Mouse (Mus musculus) retina, postnatal 1 day (tissue): ENCODE measurements around the gene Padi2.

Source experiments
- DNase-seq: peaks from one replicate; pipeline ENCODE4 v3.0.0-alpha.2; 2012

Padi2 gene

DNA sequence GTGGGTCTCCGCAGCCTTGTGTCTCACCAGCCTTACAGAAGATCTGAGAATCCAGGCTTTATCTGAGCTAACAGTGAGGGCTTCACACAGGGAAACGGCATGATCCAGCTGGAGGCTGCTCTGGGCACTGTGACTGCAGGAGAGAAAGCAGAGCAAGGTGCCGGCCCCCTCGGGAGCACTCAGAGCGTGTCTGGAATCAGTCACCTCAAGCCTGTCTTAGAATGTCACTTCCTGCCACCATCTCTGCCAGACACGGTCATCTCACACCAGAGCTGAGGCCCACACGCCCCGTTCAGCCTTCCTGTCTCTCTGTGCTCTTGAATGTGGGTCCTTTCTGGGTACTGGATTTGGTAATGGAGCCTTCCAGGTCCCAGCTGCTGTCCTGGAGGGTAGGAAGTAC is 19.5 kb downstream of the Padi2 start:
- DNase-seq, result no peak

- DNase-seq, result no peak
These were observed 22.2 kb downstream of the Padi2 start for GRCm38 (mm10) chr4:140928349-140928748.

DNA sequence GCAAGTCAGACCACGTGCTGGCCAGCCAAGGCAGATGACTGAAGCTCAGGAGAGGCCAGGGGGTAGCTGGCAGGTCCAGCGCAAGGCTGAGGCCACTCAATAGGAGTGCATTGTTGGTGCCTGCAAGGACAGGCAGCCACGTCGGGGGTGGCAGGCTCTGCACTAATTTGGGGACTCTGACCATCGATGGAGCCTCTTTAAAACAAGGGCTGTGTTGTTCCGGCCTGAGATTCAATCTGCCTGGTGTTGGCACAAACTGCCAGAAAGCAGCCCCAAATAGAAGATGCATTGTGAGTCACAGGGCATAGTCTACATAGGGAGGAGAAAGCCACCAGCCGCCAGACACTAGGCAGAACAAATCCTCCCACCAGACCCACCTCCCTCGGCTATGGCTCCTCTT is 23.6 kb downstream of the Padi2 start:
- DNase-seq, result peak; percentile 85

- DNase-seq, result peak; percentile 27
These were observed 24.8 kb downstream of the Padi2 start for GRCm38 (mm10) chr4:140930900-140931470.

DNA sequence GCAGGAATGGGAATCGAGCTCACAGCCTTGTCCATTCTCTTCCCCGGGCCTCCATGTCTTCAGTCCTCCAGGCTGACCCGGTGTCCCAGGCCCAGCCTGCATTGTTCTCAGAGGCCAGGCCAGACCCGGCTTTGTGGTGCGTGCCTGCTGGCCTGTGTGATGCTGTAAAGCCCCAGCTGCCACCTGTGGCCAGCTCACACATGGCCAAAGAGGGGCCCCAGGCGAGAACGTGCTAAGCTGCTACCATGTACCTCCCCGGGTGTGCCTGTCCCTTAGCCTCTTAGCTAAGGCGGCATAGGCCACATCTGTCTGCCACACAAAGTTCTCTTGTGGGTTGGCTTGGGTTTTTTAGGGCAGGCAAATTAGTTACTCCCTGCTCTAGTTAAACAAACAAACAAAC is 29.5 kb downstream of the Padi2 start:
- peak; percentile 46 for DNase-seq

- DNase-seq, result no peak
These were observed 38.2 kb downstream of the Padi2 start for GRCm38 (mm10) chr4:140944356-140944755.

DNA sequence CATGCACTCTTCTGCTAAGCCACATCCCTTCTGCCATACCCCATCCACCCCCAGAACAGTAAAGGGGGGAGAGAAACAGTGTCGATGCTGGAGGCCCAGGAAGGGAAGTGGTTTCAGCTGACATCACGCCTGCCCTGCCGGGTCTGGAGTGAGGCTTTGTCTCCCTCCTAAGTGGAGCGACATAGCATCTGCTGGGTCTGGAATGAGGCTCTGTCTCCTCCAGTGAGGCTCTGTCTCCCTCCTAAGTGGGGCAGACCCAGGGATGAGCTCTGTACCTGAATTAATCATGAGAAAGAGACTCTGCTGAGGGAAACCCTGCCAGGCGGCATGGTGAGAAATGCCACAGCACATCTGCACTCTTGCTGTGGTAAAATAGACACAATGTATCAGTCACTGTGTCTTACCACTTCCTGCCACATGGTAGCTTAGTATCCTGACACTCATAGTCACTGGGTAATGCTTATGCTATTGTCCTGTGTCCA is 38.9 kb downstream of the Padi2 start:
- peak; percentile 38 for DNase-seq

- DNase-seq, result no peak
These were observed 39.4 kb downstream of the Padi2 start for GRCm38 (mm10) chr4:140945571-140945970.

DNA sequence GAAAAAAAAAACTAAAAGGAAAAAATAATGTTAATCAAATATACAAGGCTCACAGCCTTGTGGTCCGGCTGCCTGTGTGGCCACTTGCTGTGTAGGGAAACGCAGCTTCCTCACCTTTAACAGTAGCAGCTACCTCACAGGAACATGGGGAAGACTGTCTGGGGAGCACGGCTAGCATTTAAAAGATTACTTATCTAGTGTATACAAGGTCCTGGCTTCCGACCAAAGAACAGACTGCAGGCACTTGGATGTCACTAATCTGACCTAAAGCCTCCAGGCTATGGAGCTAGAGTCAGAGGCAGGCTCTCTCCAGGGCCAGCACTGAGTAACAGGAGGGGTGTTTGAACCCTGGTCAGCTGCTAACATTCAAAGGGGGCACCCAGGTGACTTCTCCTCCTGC is 39.9 kb downstream of the Padi2 start:
- no peak for DNase-seq

GRCm38 (mm10) chr4:140946580-140947205 is 40.5 kb downstream of the Padi2 start:
- DNase-seq, result no peak

- no peak for DNase-seq
These were observed 41.6 kb downstream of the Padi2 start for GRCm38 (mm10) chr4:140947487-140948440.

GRCm38 (mm10) chr4:140948481-140948880 is 42.3 kb downstream of the Padi2 start:
- DNase-seq, result peak; percentile 32

GRCm38 (mm10) chr4:140949052-140949451 is 42.9 kb downstream of the Padi2 start:
- no peak for DNase-seq

- DNase-seq, result no peak
These were observed 43.5 kb downstream of the Padi2 start for GRCm38 (mm10) chr4:140949616-140950015.

DNA sequence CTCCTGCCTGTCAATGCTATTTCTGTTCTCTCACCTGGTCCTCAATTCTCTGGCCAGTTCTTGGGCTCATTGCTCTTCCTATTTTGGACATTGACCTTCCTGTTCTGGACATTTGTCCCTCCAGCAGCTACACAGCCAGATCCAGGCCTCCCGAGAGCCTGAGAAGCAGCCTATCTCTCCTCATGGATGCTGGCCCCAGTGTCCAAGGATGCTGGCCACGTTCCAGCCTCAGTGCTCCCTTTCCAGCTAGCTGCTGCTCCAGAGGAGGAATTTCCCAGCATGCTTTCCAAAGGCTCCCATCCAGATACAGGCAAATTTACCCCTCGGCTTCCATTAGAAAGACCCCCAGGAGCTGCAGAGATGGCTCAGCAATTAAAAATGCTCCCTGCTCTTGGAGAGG is 44.4 kb downstream of the Padi2 start:
- no peak for DNase-seq

GRCm38 (mm10) chr4:140951861-140952641 is 45.9 kb downstream of the Padi2 start:
- no peak for DNase-seq

GRCm38 (mm10) chr4:140957131-140957702 is 51.1 kb downstream of the Padi2 start:
- peak; percentile 27 for DNase-seq

- DNase-seq, result peak; percentile 87
These were observed 51.6 kb downstream of the Padi2 start for GRCm38 (mm10) chr4:140957725-140958124.

DNA sequence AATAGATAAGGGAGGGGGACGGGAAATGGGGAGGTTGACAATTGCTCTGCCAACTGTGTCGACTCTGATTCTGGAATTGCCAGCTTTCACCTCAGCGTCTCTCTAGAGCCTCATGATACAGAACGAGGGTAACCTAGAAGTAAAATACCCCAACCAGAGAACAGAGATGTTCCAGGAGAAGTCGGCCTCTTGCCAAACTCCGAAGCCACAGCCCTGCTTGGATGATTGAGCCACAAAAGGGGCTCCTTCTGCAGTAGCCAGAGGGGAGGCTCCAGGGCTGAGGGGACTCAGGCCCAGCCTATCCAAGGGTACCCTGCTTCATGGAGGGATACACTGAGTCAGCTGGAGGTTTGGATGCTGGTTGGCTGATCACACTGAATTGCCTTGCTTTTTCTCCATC is 52.2 kb downstream of the Padi2 start:
- no peak for DNase-seq

GRCm38 (mm10) chr4:140959128-140959679 is 53.1 kb downstream of the Padi2 start:
- DNase-seq, result no peak

GRCm38 (mm10) chr4:140959715-140960479 is 53.8 kb downstream of the Padi2 start:
- no peak for DNase-seq
